Mouse (Mus musculus): Measurements from ENCODE around the gene Copz1. TPM values are rescaled to one million over a fixed set of nuclear protein-coding genes. Genes with fewer than 3 reads are reported as not detected.
A peak's percentile ranks its signal among the peaks of the same experiment; 100 is the strongest.

Copz1 gene
- polyA plus RNA-seq, 1 experiment from 2014 or later, result 220 TPM

MicroRNA genes within 50 kb of the gene (microRNA counts, 519-probe panel; counts per million panel counts)
- 3,229 counts per million, percentile 77 among the panel's probes with 10 or more counts for microRNA mmu-miR-148b

Small RNA genes within 50 kb of the gene (microRNA-seq; reads per million reads assigned to microRNA genes)
- gene Mir148b, result 172 reads per million, percentile 61 among the genes with 10 or more reads in this experiment

Other genes with a start within 250 kb of the Copz1 start
- 24.7 and 26.8 TPM in 2 replicates for gene Smug1, start 105.6 kb upstream of the Copz1 start, polyA plus RNA-seq (2015; fragmentation: Nextera tagmentation; extraction: Ambion mirVana)
- 134 and 139 TPM in 2 replicates for gene Cbx5, start 32.9 kb upstream of the Copz1 start, polyA plus RNA-seq (2015; fragmentation: Nextera tagmentation; extraction: Ambion mirVana)
- gene Hnrnpa1, start 32.3 kb upstream of the Copz1 start, polyA plus RNA-seq (2015; fragmentation: Nextera tagmentation; extraction: Ambion mirVana), result 995 and 1,028 TPM in 2 replicates
- 0.38 and 0.63 TPM in 2 replicates for gene Nfe2, start 14.3 kb upstream of the Copz1 start, polyA plus RNA-seq (2015; fragmentation: Nextera tagmentation; extraction: Ambion mirVana)
- gene Gpr84, start 37.9 kb downstream of the Copz1 start, polyA plus RNA-seq (2015; fragmentation: Nextera tagmentation; extraction: Ambion mirVana), result 0.28 and 0.37 TPM in 2 replicates
- gene Zfp385a, start 67.4 kb downstream of the Copz1 start, polyA plus RNA-seq (2015; fragmentation: Nextera tagmentation; extraction: Ambion mirVana), result 12.7 and 13.0 TPM in 2 replicates
- 5.7 and 7.2 TPM in 2 replicates for gene Itga5, start 94.0 kb downstream of the Copz1 start, polyA plus RNA-seq (2015; fragmentation: Nextera tagmentation; extraction: Ambion mirVana)
- gene Gtsf1, start 157.8 kb downstream of the Copz1 start, polyA plus RNA-seq (2015; fragmentation: Nextera tagmentation; extraction: Ambion mirVana), result not detected in 2 replicates
- gene Gtsf2, start 175.8 kb downstream of the Copz1 start, polyA plus RNA-seq (2015; fragmentation: Nextera tagmentation; extraction: Ambion mirVana), result not detected in 2 replicates
- 1.4 and 1.8 TPM in 2 replicates for gene Nckap1l, start 181.1 kb downstream of the Copz1 start, polyA plus RNA-seq (2015; fragmentation: Nextera tagmentation; extraction: Ambion mirVana)
- 71.3 and 73.2 TPM in 2 replicates for gene Pde1b, start 230.3 kb downstream of the Copz1 start, polyA plus RNA-seq (2015; fragmentation: Nextera tagmentation; extraction: Ambion mirVana)

Measured in forebrain, embryonic 15.5 days (tissue).